Mouse (Mus musculus) liver, embryonic 14.5 days (tissue): Measurements from ENCODE around the gene Banp. TPM values are rescaled to one million over a fixed set of nuclear protein-coding genes. Genes with fewer than 3 reads are reported as not detected.

ENCODE experiments used
- ATAC-seq: fragments of 200-750 bp; cut with Nextera tagmentation; 2 replicates; pipeline ENCODE4 v1.8.0; 2017; ENCODE audit warnings: moderate number of reproducible peaks, mild to moderate bottlenecking, moderate library complexity; ENCODE audit not compliant: insufficient read depth
- DNase-seq, 3 experiments: peaks; one replicate each; pipeline ENCODE4 v3.0.0-alpha.2; 2012 to 2013; ENCODE audit warnings: low read depth in 3 of 3, low spot score in 3 of 3
- H3K27ac ChIP-seq: fragments of 300-500 bp; sonication (generic); 2 replicates; pipeline ENCODE4 v1.5.1; 2014; ENCODE audit warnings: moderate library complexity, mild to moderate bottlenecking, control low read depth, inconsistent platforms
- H3K27me3 ChIP-seq: fragments of 300-500 bp; sonication (generic); 2 replicates; pipeline ENCODE4 v1.6.1; 2014; ENCODE audit warnings: mild to moderate bottlenecking, low read length, moderate library complexity; ENCODE audit not compliant: control insufficient read depth, insufficient read depth
- H3K36me3 ChIP-seq: fragments of 300-500 bp; sonication (generic); replicated peaks from 2 replicates; pipeline ENCODE4 v1.6.1; 2014; ENCODE audit warnings: low read depth; ENCODE audit not compliant: control insufficient read depth, insufficient read depth
- H3K4me1 ChIP-seq, 2 experiments: fragments of 200-500 bp in 1 of 2; fragments of 300-500 bp in 1 of 2; sonication (generic) in 1 of 2; replicated peaks; 2 replicates each; pipeline ENCODE4 v1.6.1; 2012 to 2014; ENCODE audit warnings: antibody characterized with exemption in 1 of 2, inconsistent platforms in 1 of 2, low read length in 1 of 2; ENCODE audit not compliant: control insufficient read depth in 2 of 2, insufficient read depth in 2 of 2
- H3K4me2 ChIP-seq: fragments of 300-500 bp; sonication (generic); 2 replicates; pipeline ENCODE4 v1.6.1; 2014; ENCODE audit warnings: low read depth, mild to moderate bottlenecking, control low read depth, moderate library complexity
- H3K4me3 ChIP-seq, 2 experiments: fragments of 200-500 bp in 1 of 2; fragments of 300-500 bp in 1 of 2; sonication (generic) in 1 of 2; 2 replicates each; pipeline ENCODE4 v1.5.1; 2012 to 2014; ENCODE audit warnings: low read depth in 2 of 2, low read length in 2 of 2, mild to moderate bottlenecking in 2 of 2, control low read depth in 1 of 2, inconsistent platforms in 1 of 2, moderate library complexity in 1 of 2; ENCODE audit not compliant: insufficient read depth in 1 of 2
- H3K9ac ChIP-seq: fragments of 300-500 bp; sonication (generic); replicated peaks from 2 replicates; pipeline ENCODE4 v1.6.1; 2014; ENCODE audit warnings: mild to moderate bottlenecking, control low read depth, moderate library complexity
- H3K9me3 ChIP-seq: fragments of 300-500 bp; sonication (generic); 2 replicates; pipeline ENCODE4 v1.6.1; 2016; ENCODE audit warnings: low read length, mixed read lengths; ENCODE audit not compliant: control insufficient read depth
- CTCF ChIP-seq: IDR thresholded peaks from 2 replicates; pipeline ENCODE4 v1.5.1; 2016; ENCODE audit warnings: antibody characterized with exemption, low read depth, control low read depth
- EP300 ChIP-seq: IDR thresholded peaks from 2 replicates; pipeline ENCODE4 v1.6.1; 2016; ENCODE audit warnings: antibody characterized with exemption, low read depth
- WGBS: fragments of 180-500 bp; shearing (Covaris S2); extraction: QIAGEN DNeasy Blood & Tissue Kit; methylation state at CpG from one replicate; pipeline ENCODE4 v1.1.7; 2014; ENCODE audit not compliant: insufficient replicate concordance; 5-methylcytosine and 5-hydroxymethylcytosine counted together
- polyA plus RNA-seq, 2 experiments: library from polyadenylated mRNA; depleted of rRNA in 1 of 2; stranded (reverse) in 1 of 2; unstranded in 1 of 2; fragments of >200 nt; fragmentation: Nextera tagmentation in 1 of 2; extraction: Ambion mirVana in 1 of 2; gene quantifications; 2 replicates each; pipeline versions ENCODE4 v1.2.1 to v1.2.3; 2012 to 2014

Banp gene
- polyA plus RNA-seq, 2 experiments = 13.6 to 20.8 TPM

GRCm38 (mm10) chr8:122001339-122002115 is 52.0 kb downstream of the Banp start:
- Histone ChIP-seq H3K27ac (no peak overlapping the region), H3K4me3 (no peak overlapping the region), H3K4me2 (no peak overlapping the region), H3K4me1 (no peaks in the 10 kb centered on the region), H3K27me3 (no peaks in the 10 kb centered on the region), H3K9ac (no peak overlapping the region), H3K9me3 (no peaks in the 10 kb centered on the region), H3K36me3 (peaks cover 28% of the 10 kb centered on the region)
- DNase-seq = no peak
- TF ChIP-seq EP300 (no peak), CTCF (no peak)
- no peak for ATAC-seq
- WGBS = 85% methylated on average over 15 of the region's 15 CpGs

- 80% methylated on average over 8 of the region's 8 CpGs for WGBS
- Histone ChIP-seq H3K4me3 (no peak overlapping the region), H3K27me3 (no peaks in the 10 kb centered on the region), H3K9me3 (no peaks in the 10 kb centered on the region), H3K9ac (no peak overlapping the region), H3K4me2 (no peak overlapping the region), H3K36me3 (peaks cover 27% of the 10 kb centered on the region), H3K4me1 (no peaks in the 10 kb centered on the region), H3K27ac (no peak overlapping the region)
- TF ChIP-seq CTCF (no peak), EP300 (no peak)
- ATAC-seq (no peak), DNase-seq (no peak)
Observed at GRCm38 (mm10) chr8:122003646-122004045, 54.1 kb downstream of the Banp start.

- TF ChIP-seq CTCF = no peak
- TF ChIP-seq EP300 = no peak
- Histone ChIP-seq H3K27me3 (no peaks in the 10 kb centered on the region), H3K9ac (no peak overlapping the region), H3K36me3 (peaks cover 26% of the 10 kb centered on the region), H3K4me2 (no peak overlapping the region), H3K9me3 (no peaks in the 10 kb centered on the region), H3K4me3 (no peak overlapping the region), H3K4me1 (no peaks in the 10 kb centered on the region), H3K27ac (no peak overlapping the region)
- 88% methylated on average over 5 of the region's 5 CpGs for WGBS
- no peak for ATAC-seq
- no peak for DNase-seq
Observed at GRCm38 (mm10) chr8:122004131-122004530, 54.6 kb downstream of the Banp start.

- DNase-seq = no peak
- H3K9me3 ChIP-seq = no peaks in the 10 kb centered on the region
- 88% methylated on average over 24 of the region's 25 CpGs for WGBS
- H3K36me3 ChIP-seq = peaks cover 20% of the 10 kb centered on the region
- no peak overlapping the region for H3K4me2 ChIP-seq
- TF ChIP-seq CTCF = no peak
- TF ChIP-seq EP300 = no peak
- H3K27ac ChIP-seq = no peak overlapping the region
- H3K4me1 ChIP-seq = no peaks in the 10 kb centered on the region
- H3K4me3 ChIP-seq = no peak overlapping the region
- no peak overlapping the region for H3K9ac ChIP-seq
- H3K27me3 ChIP-seq = no peaks in the 10 kb centered on the region
- ATAC-seq = no peak; the same call in 1 of the 2 replicates
Observed at GRCm38 (mm10) chr8:122005422-122006204, 56.1 kb downstream of the Banp start.

- ATAC-seq (no peak), DNase-seq (no peak)
- H3K4me3 ChIP-seq = no peak overlapping the region
- 82% methylated on average over 13 of the region's 13 CpGs for WGBS
- H3K27ac ChIP-seq = no peak overlapping the region
- H3K27me3 ChIP-seq = no peaks in the 10 kb centered on the region
- H3K4me1 ChIP-seq = no peaks in the 10 kb centered on the region
- TF ChIP-seq EP300 = no peak
- no peak for TF ChIP-seq CTCF
- H3K36me3 ChIP-seq = peaks cover 20% of the 10 kb centered on the region
- no peak overlapping the region for H3K4me2 ChIP-seq
- H3K9ac ChIP-seq = no peak overlapping the region
- H3K9me3 ChIP-seq = no peaks in the 10 kb centered on the region
Observed at GRCm38 (mm10) chr8:122006688-122007484, 57.3 kb downstream of the Banp start.
